Mouse (Mus musculus): ENCODE results near the gene Kcnmb2.

DNA sequence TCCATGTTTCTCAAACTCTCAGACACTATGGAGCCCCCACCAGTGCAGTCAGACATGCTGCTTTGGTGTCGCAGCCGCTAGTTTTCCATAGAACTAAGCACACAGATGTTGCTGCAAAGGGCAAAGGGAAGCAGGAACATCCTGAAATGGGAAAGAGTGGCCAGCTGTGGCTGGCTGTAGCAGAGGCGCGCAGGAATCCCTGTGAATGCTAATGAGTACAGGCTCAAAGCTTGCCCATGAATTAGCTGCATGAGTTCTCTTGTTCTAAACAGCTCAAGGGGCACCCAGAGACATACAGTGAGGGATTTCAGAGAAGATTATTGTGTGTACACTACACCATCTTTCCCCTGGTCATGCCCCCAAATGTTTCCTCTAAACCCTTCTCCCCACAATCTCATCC is 82.8 kb downstream of the Kcnmb2 start:
- TF ChIP-seq CTCF (IDR thresholded peaks at IDR 0.05; ENCODE audit: insufficient read depth, low read depth, low read length), result no peak
- TF ChIP-seq POLR2A (IDR thresholded peaks at IDR 0.05; ENCODE audit: insufficient read depth, low read depth, low read length), result no peak
